Mouse (Mus musculus): Measurements from ENCODE around the gene Rcan1.

Gene Rcan1

GRCm38 (mm10) chr16:92353897-92354296 lies 116.8 kb downstream of the Rcan1 start:
- DNase-seq (ENCODE audit: low read depth in 1 of 2, low spot score in 2 of 2) = no peak

DNA sequence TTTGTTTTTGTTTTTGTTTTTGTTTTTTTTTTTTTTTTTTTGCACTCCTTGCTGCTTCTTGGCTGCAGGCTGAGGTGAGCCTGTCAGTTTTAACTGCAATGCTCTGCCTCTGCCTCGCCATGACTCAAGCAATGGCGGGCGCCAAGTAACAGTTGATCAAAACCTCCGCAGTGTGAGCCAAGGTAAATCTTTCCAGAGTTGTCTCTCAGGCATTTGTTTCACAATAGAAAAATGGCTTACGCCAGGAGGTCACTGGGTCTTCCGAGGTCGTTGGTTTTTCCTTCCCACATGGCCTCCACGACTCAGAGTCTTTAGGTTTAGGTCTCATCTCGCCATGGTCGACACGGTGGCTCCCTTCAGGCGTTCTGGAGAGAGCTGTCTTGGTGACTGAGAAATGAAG lies 117.4 kb downstream of the Rcan1 start:
- no peak for DNase-seq (ENCODE audit: low read depth in 1 of 2, low spot score in 2 of 2)

DNA sequence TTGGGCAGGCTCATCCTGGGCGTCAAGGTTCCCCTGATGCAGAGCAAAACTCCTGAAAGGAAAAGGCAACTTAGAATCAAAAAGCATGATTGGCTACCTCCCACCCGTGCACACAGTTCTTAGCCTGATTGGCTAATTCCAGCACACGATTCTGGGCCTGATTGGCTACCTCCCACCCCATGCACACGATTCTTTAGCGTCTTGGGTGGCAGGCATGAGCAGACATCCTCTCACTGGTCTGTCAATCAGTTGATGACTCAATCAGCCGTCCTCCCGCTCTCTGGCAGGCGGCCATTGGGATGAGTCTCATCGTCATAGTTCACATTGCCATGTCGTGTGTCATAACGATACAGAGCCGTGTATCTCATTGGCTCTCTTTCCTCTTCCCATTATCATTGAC lies 121.7 kb downstream of the Rcan1 start:
- DNase-seq (ENCODE audit: low read depth in 1 of 2, low spot score in 2 of 2) = no peak

- no peak for DNase-seq (ENCODE audit: low read depth in 1 of 2, low spot score in 2 of 2)
Observed at GRCm38 (mm10) chr16:92346297-92346916, 124.3 kb downstream of the Rcan1 start.

DNA sequence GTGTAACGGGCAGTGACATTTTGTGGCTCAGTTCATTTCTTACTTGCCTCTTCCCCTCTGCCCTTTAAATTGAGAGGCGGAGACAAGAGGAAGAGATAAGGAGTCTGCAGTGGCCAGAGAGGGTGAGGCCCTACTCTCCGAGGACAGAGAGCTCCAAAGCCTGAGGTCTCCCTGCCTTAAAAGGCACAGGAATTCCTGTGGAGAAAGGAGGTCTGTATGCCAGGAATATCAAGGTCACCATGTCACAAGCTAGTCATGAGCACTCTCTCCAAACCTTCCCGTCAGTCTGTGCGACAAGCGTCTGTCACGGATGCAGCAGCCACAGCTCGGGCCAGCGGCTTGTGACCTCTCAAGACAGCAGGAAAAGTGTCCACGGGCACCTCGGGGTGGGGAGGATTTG lies 125.5 kb downstream of the Rcan1 start:
- DNase-seq (ENCODE audit: low read depth in 1 of 2, low spot score in 2 of 2) = no peak

Measured in monocyte, adult 2 months (primary cell).